Mouse (Mus musculus): ENCODE results near the gene Eif5a.

GRCm38 (mm10) chr11:69934681-69935080 lies 12.9 kb upstream of the Eif5a start:
- TF ChIP-seq CTCF (IDR thresholded peaks at IDR 0.05; ENCODE audit: insufficient read depth, low read depth, low read length), result no peak
- TF ChIP-seq POLR2A (IDR thresholded peaks at IDR 0.05; ENCODE audit: insufficient read depth, low read depth, low read length), result no peak

Measured in olfactory bulb, adult 2 months (tissue).